Mouse (Mus musculus) stomach, postnatal 0 days (tissue): ENCODE measurements at regions not wholly inside any gene's neighbourhood (a gene's known extent, or its start where the extent isn't known, plus 50 kb on each side); places are given as distances from the start of the nearest gene placed in this dataset.

ENCODE experiments used
- CTCF ChIP-seq: IDR thresholded peaks from 2 replicates; pipeline ENCODE4 v1.5.1; 2016; ENCODE audit warnings: antibody characterized with exemption, low read depth, mild to moderate bottlenecking, moderate library complexity
- EP300 ChIP-seq: optimal IDR thresholded peaks from 2 replicates; pipeline ENCODE3; 2016; ENCODE audit warnings: antibody characterized with exemption

GRCm38 (mm10) chr3:146352187-146352586 is 52.3 kb upstream of the Ssx2ip start:
- TF ChIP-seq CTCF (peak; percentile 68), EP300 (no peak)
